Comparison of ENCODE assay signal across 7 mouse cellular contexts in genomic region chr3:107491459-107491858, GRCm38 (mm10). TPM values are rescaled to one million over a fixed set of nuclear protein-coding genes. Genes with fewer than 3 reads are reported as not detected.
DNase-seq lines count a peak whose midpoint lies in the region; ATAC-seq and TF ChIP-seq lines count a peak whose summit lies in the region.

No protein-coding gene starts in this region.

- DNase-seq in neural tube, embryonic 11.5 days (ENCODE audit: low spot score), result no peak
- no peak for DNase-seq in neural tube, embryonic 10.5 days (ENCODE audit: extremely low spot score, low spot score)
- peak; percentile 89 to 91 for DNase-seq in left cerebral cortex, postnatal 10 days (ENCODE audit: extremely low spot score in 1 of 2, low spot score in 2 of 2)
- peak; percentile 71 for DNase-seq in right cerebral cortex, adult 18-20 months
- DNase-seq in embryo, embryonic 9.5 days (ENCODE audit: extremely low spot score), result no peak

- 0 out of 2 replicates have a peak overlapping the region, but pooled peaks have one; percentile 22 for H3K9ac ChIP-seq in neural tube, embryonic 11.5 days (ENCODE audit: low read length)

- H3K4me3 ChIP-seq in neural tube, embryonic 11.5 days (ENCODE audit: low read depth, low read length), result no peak overlapping the region
- H3K4me3 ChIP-seq in cortical plate, adult 2 months (ENCODE audit: insufficient read depth, low read length), result no peak overlapping the region

- intact Hi-C loops in left cerebral cortex, postnatal 10 days (cut with DNase I), result no loop called here

- no peak overlapping the region for H3K27ac ChIP-seq in neural tube, embryonic 11.5 days (ENCODE audit: low read depth, low read length)
- 0 out of 2 replicates have a peak overlapping the region, but pooled peaks have one; percentile 31 for H3K27ac ChIP-seq in cortical plate, adult 2 months (ENCODE audit: insufficient read depth, low read length)

- H3K27me3 ChIP-seq in neural tube, embryonic 11.5 days (ENCODE audit: control insufficient read depth, insufficient read depth, low read length), result no peaks in the 10 kb centered on the region

- WGBS in neural tube, embryonic 11.5 days, result 64% methylated on average over 6 of the region's 6 CpGs

- no peaks in the 10 kb centered on the region for H3K4me1 ChIP-seq in neural tube, embryonic 11.5 days (ENCODE audit: control insufficient read depth, insufficient read depth, low read length)
- peaks cover 3% of the 10 kb centered on the region for H3K4me1 ChIP-seq in cortical plate, adult 2 months (ENCODE audit: control insufficient read depth, insufficient read depth, low read length)

- H3K9me3 ChIP-seq in neural tube, embryonic 11.5 days (ENCODE audit: control insufficient read depth, low read length), result no peaks in the 10 kb centered on the region

- no peaks in the 10 kb centered on the region for H3K36me3 ChIP-seq in neural tube, embryonic 11.5 days (ENCODE audit: control insufficient read depth, insufficient read depth, low read length)

- ATAC-seq in neural tube, embryonic 11.5 days (ENCODE audit: insufficient read depth, low FRiP score, low TSS enrichment), result no peak
- ATAC-seq in hematopoietic stem cell, adult 5-6 weeks (replicated peaks in 1 of 2; ENCODE audit: insufficient read depth in 1 of 2, low FRiP score in 2 of 2, low TSS enrichment in 1 of 2, low read depth in 1 of 2, poor library complexity in 2 of 2, severe bottlenecking in 2 of 2), result peak; percentile 58 to 66

- TF ChIP-seq CTCF in cortical plate, adult 2 months (IDR thresholded peaks at IDR 0.05; ENCODE audit: extremely low read depth, insufficient read depth, low read length), result no peak

- no peak overlapping the region for H3K4me2 ChIP-seq in neural tube, embryonic 11.5 days (ENCODE audit: low read depth)

- TF ChIP-seq POLR2A in cortical plate, adult 2 months (IDR thresholded peaks at IDR 0.05; ENCODE audit: extremely low read depth, insufficient read depth, low read length), result no peak

RNA-seq across cellular contexts. Expression of gene Slc6a17, which starts 26.4 kb away (rescaled TPM):
- polyA plus RNA-seq in neural tube, embryonic 11.5 days (2014; fragmentation: Nextera tagmentation; extraction: Ambion mirVana), result 2.6 and 3.6 TPM in 2 replicates
- polyA plus RNA-seq in cortical plate, adult 2 months (2012; rRNA removed), result 238 and 251 TPM in 2 replicates
- total RNA-seq in hematopoietic stem cell, adult 5-6 weeks (2017), result 0.19 and 2.8 TPM in 2 replicates
- 100 to 1,000 TPM; 258 to 262 TPM for total RNA-seq in left cerebral cortex, postnatal 10 days (2021)

RNA-seq across cellular contexts. Expression of gene Kcnc4, which starts 32.1 kb away (rescaled TPM):
- 0.05 and 0.58 TPM in 2 replicates for polyA plus RNA-seq in neural tube, embryonic 11.5 days (2014; fragmentation: Nextera tagmentation; extraction: Ambion mirVana)
- 72.7 and 76.2 TPM in 2 replicates for polyA plus RNA-seq in cortical plate, adult 2 months (2012; rRNA removed)
- total RNA-seq in hematopoietic stem cell, adult 5-6 weeks (2017), result not detected in 2 replicates
- 10 to 100 TPM; 57.3 to 58.5 TPM for total RNA-seq in left cerebral cortex, postnatal 10 days (2021)

Comparison
In these comparisons a context has a peak if more than half of its experiments do, and no peak if none do; other contexts are left out.
1. DNase-seq: peak in left cerebral cortex, postnatal 10 days (2 of 2) and right cerebral cortex, adult 18-20 months (single experiment); none in neural tube, embryonic 11.5 days (single experiment), neural tube, embryonic 10.5 days (single experiment) and embryo, embryonic 9.5 days (single experiment).
2. RNA of gene Slc6a17, which starts 26.4 kb away (total RNA-seq): 258 to 262 TPM in left cerebral cortex, postnatal 10 days; 0.19 to 2.8 TPM in hematopoietic stem cell, adult 5-6 weeks; every median in the first group is over 10 times any median in the second.
3. RNA of gene Kcnc4, which starts 32.1 kb away (total RNA-seq): 57.3 to 58.5 TPM in left cerebral cortex, postnatal 10 days; not detected in hematopoietic stem cell, adult 5-6 weeks; every median in the first group is over 10 times any median in the second.